Mouse (Mus musculus): ENCODE measurements around the gene Tmem151a.

The Tmem151a gene

DNA sequence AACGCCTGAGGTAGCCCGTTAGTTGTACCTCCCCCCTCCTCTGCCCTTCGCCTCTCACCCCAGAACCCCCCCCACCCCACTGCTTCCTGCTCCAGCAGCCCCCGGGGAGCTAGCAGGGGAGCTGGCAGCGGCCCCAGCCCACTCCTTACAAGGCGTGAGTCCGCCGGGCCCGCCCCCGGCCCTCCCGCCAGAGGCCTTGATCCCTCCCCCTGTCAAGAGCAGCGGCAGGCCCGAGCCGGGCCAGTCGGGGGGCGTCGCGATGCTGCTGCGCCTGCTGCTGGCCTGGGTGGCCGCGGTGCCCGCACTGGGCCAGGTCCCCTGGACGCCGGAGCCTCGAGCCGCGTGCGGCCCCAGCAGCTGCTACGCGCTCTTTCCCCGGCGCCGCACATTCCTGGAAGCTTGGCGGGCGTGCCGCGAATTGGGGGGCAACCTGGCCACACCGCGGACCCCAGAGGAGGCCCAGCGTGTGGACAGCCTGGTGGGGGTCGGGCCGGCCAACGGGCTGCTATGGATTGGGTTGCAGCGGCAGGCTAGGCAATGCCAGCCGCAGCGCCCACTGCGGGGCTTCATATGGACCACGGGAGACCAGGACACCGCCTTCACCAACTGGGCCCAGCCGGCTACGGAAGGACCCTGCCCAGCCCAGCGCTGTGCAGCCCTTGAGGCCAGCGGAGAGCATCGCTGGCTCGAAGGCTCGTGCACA lies 17.3 kb downstream of the Tmem151a start, which contains the start of gene Cd248:
Gene Cd248 (plus strand): TSS at position 212 of the 703 bp plus-strand sequence.
- peak; percentile 54 for DNase-seq (ENCODE audit: low read depth, low spot score)

DNA sequence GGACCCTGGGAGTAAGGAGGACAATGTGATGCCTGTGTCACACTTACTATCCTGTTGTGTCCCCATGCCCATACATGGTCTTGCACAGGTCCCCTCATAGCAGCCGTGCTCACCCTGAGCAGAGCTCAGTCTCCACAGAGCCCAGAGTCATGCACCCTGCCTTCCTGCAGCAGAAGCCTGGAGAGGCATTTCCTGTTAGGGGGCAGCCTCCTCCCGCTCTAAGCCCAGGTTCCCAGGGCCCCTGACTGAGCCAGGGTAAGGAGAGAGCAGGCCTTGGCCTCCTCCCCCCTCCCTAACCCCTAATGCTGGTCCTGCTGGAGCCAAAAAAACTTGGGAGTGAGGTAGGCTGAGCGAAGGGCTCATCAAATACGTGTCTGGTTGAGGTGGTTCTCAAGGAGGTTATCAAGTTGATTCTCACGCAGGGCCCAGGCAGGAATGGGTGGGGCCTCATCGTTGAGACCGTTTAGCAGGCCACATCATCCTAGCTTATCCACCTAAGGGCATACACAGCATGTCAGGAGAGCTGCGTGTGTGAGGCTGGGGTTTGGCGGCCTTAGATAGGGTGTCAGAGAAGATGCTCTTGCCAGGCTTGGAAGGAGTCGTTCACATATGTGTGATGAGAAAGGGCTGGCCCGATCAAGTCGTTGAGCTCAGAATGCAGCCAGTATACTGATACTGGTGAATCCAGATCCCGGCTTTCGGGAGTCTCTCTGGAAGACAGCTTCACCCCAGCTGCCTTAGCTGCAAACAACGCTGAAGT lies 18.1 kb downstream of the Tmem151a start:
- DNase-seq (ENCODE audit: low read depth, low spot score), result no peak

GRCm38 (mm10) chr19:5065104-5065503 lies 20.2 kb downstream of the Tmem151a start:
- no peak for DNase-seq (ENCODE audit: low read depth, low spot score)

GRCm38 (mm10) chr19:5062446-5062845 lies 22.9 kb downstream of the Tmem151a start:
- no peak for DNase-seq (ENCODE audit: low read depth, low spot score)

- DNase-seq (ENCODE audit: low read depth, low spot score), result no peak
These were observed 23.3 kb downstream of the Tmem151a start for GRCm38 (mm10) chr19:5062041-5062440.

GRCm38 (mm10) chr19:5060365-5061330 lies 24.7 kb downstream of the Tmem151a start:
- peak; percentile 62 for DNase-seq (ENCODE audit: low read depth, low spot score)

DNA sequence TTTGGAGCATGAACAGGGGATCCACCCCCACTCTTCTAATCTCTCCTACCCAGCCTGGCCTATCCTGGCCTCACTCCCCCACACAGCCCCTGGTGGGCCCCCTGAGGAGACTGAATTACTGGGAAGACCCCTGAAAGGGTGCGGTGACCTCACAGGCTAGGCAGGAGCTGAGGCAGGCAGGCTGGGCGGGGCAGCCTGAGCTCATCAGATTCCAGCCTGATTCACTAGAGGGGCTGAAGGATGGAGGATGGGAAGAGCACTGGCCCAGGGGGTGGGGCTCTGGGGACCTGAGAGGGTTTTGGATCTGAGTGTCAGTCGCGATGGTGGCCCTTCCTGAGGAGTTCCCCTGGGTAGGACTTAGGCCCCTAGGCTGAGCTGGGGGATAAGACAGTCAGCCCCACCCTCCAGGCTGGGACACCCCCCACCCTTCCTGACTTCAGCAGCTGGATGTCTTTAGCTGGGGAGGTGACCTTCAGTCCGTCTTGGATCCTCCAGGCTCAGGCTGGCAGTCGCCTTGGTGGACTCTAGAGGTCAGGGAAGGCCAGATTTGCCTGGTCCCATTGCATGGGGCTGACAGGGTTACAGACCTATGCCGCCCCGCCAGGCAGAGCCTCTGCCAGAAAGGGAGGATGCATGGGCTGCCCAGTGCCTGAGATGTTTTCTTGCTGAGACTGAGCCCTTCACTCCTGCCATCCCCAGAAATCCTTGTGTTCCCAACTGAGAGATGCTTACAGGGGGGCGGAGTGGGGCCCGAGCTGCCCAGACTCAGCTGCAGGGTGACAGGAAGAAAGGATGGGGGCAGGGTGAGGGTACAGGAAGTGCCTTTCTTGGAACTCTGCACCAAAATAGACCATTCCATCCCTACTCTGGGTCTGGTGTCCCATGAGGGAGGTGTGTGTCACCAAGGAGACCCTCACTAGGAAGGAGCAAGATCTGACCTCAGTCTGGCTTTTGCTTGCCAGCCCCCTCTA lies 26.2 kb downstream of the Tmem151a start:
- DNase-seq (ENCODE audit: low read depth, low spot score), result no peak

- no peak for DNase-seq (ENCODE audit: low read depth, low spot score)
These were observed 27.2 kb downstream of the Tmem151a start for GRCm38 (mm10) chr19:5057876-5058775.

DNA sequence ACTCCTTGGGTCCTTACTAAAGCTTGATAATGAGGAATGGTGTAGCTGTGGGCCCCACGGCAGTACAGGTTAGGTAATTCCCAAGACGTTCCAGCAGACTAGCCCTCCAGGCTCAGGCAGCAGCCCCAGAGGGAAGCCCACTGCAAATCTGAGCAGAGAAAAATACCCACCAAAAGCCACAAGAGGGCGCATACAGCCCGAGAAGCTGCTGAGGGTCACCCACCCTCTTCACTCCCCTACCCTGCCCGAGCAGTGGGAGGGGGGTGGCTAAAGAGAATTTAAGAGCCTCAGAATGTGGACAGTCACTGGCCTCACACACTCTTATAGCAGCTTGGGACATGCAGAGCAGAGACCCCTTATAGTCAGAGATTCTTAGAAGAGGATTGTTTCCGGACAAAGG lies 29.1 kb downstream of the Tmem151a start:
- peak; percentile 82 for DNase-seq (ENCODE audit: low read depth, low spot score)

DNA sequence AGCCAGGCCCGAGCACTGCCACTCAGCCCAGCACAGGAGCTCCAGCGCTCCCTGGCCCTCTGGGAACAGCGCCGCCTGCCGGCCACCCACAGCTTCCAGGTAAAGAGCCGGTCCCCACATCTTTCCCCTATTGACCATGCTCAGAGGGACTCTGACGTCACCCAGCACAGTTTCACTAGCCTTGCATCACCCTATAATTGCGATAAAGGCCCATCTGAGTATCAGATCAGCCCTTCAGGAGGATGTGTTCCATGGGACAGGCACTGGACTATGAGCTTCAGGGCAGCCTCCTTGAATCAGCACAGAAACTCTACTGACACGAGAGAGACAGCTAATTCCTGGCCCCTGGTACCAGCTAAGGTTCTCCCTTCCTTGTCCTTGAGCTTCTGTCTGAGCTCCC lies 31.4 kb downstream of the Tmem151a start:
- peak; percentile 60 for DNase-seq (ENCODE audit: low read depth, low spot score)

DNA sequence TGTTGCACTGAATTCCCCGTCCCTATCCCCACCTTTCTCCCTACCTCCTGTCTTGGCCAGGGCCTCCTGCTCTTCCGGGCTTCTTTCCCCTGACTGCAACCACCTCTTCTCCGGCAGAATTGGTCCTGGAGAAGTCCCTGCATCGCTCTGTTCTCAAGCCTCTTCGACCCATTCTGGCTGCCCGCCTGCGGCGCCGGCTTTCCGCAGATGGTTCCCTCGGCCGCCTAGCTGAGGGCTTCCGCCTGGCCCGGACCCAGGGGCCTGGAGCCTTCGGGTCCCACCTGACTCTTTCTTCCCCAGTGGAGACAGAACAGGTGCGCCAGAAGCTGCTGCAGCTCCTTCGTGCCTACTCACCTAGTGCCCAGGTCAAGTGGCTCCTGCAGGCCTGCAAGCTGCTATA lies 32.5 kb downstream of the Tmem151a start:
- DNase-seq (ENCODE audit: low read depth, low spot score), result no peak

GRCm38 (mm10) chr19:5052166-5052822 lies 33.0 kb downstream of the Tmem151a start:
- no peak for DNase-seq (ENCODE audit: low read depth, low spot score)

- DNase-seq (ENCODE audit: low read depth, low spot score), result no peak
These were observed 33.8 kb downstream of the Tmem151a start for GRCm38 (mm10) chr19:5051515-5051914.

GRCm38 (mm10) chr19:5051031-5051430 lies 34.3 kb downstream of the Tmem151a start:
- DNase-seq (ENCODE audit: low read depth, low spot score), result no peak

GRCm38 (mm10) chr19:5050047-5050905 lies 35.1 kb downstream of the Tmem151a start, which contains the start of gene Rin1:
Gene Rin1 (plus strand): TSS chr19:5050481.
- no peak for DNase-seq (ENCODE audit: low read depth, low spot score)

GRCm38 (mm10) chr19:5049325-5049724 lies 36.0 kb downstream of the Tmem151a start:
- DNase-seq (ENCODE audit: low read depth, low spot score), result no peak

DNA sequence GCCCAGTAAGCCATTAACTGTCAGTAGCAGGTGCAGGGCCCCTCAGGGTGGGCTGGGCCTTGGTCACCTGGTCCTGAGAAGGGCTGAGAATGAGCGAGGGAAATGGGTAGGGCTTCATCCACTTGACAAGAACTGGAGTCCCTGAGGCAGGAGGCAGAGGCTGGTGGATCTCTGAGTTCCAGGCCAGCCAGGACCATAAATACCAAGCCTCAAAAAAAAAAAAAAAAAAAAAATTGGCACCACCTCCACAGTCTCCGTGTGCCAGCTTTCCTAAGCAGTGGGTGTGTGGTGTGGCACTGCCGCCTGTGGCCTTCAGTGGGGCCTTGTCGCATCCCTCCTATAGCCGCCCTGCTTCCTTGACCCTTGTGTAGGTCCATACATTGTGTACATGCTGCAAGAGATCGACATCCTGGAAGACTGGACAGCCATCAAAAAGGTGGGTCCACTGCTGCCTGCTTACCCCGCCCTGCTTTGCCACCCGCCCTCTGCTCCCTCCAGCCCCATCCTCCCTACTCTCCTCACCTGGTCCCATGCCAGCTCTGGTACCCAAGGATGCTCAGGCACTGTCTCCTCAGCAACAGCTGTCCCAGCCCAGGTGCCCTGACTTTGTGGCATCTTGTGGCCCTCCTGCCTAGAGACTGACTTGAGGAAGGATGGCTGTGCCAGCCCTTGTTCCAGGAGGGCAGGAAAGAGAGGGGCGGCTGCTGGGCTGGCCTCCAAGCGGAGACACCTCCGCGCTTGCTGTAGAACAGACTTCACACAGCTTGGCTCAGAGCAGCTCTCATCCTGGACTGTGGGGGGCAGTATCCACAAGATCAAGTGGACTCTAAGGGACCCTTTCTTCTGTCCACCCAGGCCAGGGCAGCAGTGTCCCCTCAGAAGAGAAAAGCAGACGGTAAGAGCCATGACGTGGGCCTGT lies 36.9 kb downstream of the Tmem151a start:
- no peak for DNase-seq (ENCODE audit: low read depth, low spot score)
